Mouse (Mus musculus) forebrain, embryonic 12.5 days (tissue): Measurements from ENCODE around the gene Gm20388. TPM values are rescaled to one million over a fixed set of nuclear protein-coding genes. Genes with fewer than 3 reads are reported as not detected.

Experiments
- ATAC-seq: fragments of 200-750 bp; cut with Nextera tagmentation; 2 replicates; pipeline ENCODE4 v1.8.0; 2017; ENCODE audit warnings: moderate TSS enrichment; ENCODE audit not compliant: low FRiP score
- H3K27ac ChIP-seq: fragments of 300-500 bp; sonication (generic); 2 replicates; pipeline ENCODE4 v1.5.1; 2016; ENCODE audit warnings: mild to moderate bottlenecking
- H3K27me3 ChIP-seq: fragments of 300-500 bp; sonication (generic); 2 replicates; pipeline ENCODE4 v1.6.1; 2016; ENCODE audit warnings: mild to moderate bottlenecking
- H3K36me3 ChIP-seq: fragments of 300-500 bp; sonication (generic); replicated peaks from 2 replicates; pipeline ENCODE4 v1.6.1; 2016; ENCODE audit warnings: mild to moderate bottlenecking
- H3K4me1 ChIP-seq: fragments of 300-500 bp; sonication (generic); 2 replicates; pipeline ENCODE4 v1.6.1; 2016
- H3K4me2 ChIP-seq: fragments of 300-500 bp; sonication (generic); 2 replicates; pipeline ENCODE4 v1.6.1; 2016; ENCODE audit warnings: mild to moderate bottlenecking, moderate library complexity
- H3K4me3 ChIP-seq: fragments of 300-500 bp; sonication (generic); replicated peaks from 2 replicates; pipeline ENCODE4 v1.5.1; 2016; ENCODE audit warnings: mild to moderate bottlenecking
- H3K9ac ChIP-seq: fragments of 300-500 bp; sonication (generic); 2 replicates; pipeline ENCODE4 v1.6.1; 2016; ENCODE audit warnings: mild to moderate bottlenecking
- H3K9me3 ChIP-seq: fragments of 300-500 bp; sonication (generic); 2 replicates; pipeline ENCODE4 v1.6.1; 2016
- WGBS: fragments of 180-500 bp; shearing (Covaris S2); methylation state at CpG from one replicate; pipeline ENCODE4 v1.1.7; 2016; 5-methylcytosine and 5-hydroxymethylcytosine counted together
- polyA plus RNA-seq: library from polyadenylated mRNA; unstranded; fragments of >200 nt; fragmentation: Nextera tagmentation; extraction: Ambion mirVana; gene quantifications from 2 replicates; pipeline ENCODE4 v1.2.1, GENCODE M21; 2016

Gene Gm20388
- polyA plus RNA-seq, 1 experiment from 2014 or later = not detected

DNA sequence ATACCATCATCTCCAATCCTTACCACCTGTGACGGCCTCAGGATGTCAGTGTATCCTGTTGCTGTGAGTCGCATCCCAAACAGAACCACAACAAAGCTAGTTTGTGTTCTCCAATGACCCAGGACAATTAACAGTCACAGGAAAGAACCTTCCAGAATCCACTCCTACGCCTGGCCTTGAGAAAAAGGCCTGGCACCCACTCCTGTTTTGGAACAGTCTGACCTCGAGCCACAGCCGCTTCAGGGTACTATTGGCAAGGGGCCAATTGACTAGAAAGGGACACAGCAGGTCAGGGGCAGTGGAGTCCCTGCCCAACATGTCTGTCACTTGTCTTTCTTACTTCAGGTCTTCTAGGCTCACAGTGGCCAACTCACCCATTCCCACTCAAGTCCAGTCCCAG lies 1982.2 kb downstream of the Gm20388 start:
- peaks cover 24% of the 10 kb centered on the region for H3K36me3 ChIP-seq
- no peak overlapping the region for H3K4me2 ChIP-seq
- H3K27ac ChIP-seq = no peak overlapping the region
- no peak overlapping the region for H3K4me3 ChIP-seq
- no peaks in the 10 kb centered on the region for H3K9me3 ChIP-seq
- H3K4me1 ChIP-seq = peaks cover 19% of the 10 kb centered on the region
- H3K27me3 ChIP-seq = no peaks in the 10 kb centered on the region
- ATAC-seq = no peak
- H3K9ac ChIP-seq = no peak overlapping the region
- 90% methylated on average over 5 of the region's 5 CpGs for WGBS

DNA sequence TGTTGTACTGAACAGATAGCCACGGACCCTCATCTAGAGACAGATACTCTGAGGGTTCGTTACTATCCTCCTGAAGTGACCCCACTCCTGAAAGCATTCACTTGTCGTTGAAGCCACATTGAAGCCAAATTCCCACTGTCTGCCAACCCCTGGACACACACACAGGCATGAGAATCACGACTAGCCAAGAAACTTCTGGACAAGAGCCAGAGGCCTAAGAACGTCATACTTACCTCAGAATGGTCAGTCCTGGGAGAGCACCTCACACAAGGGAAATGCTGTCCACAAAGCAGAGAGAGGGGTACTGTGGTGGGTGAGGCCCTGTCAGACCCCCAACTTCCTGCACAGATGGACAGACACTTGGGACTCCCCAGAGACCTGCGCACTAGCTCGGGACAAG lies 1985.3 kb downstream of the Gm20388 start:
- Histone ChIP-seq H3K4me1 (peaks cover 37% of the 10 kb centered on the region), H3K27me3 (no peaks in the 10 kb centered on the region), H3K36me3 (peaks cover 17% of the 10 kb centered on the region), H3K4me3 (no peak overlapping the region), H3K4me2 (no peak overlapping the region), H3K9ac (no peak overlapping the region), H3K9me3 (no peaks in the 10 kb centered on the region), H3K27ac (no peak overlapping the region)
- ATAC-seq = no peak
- whole genome bisulfite sequencing = 86% methylated on average over 7 of the region's 7 CpGs

DNA sequence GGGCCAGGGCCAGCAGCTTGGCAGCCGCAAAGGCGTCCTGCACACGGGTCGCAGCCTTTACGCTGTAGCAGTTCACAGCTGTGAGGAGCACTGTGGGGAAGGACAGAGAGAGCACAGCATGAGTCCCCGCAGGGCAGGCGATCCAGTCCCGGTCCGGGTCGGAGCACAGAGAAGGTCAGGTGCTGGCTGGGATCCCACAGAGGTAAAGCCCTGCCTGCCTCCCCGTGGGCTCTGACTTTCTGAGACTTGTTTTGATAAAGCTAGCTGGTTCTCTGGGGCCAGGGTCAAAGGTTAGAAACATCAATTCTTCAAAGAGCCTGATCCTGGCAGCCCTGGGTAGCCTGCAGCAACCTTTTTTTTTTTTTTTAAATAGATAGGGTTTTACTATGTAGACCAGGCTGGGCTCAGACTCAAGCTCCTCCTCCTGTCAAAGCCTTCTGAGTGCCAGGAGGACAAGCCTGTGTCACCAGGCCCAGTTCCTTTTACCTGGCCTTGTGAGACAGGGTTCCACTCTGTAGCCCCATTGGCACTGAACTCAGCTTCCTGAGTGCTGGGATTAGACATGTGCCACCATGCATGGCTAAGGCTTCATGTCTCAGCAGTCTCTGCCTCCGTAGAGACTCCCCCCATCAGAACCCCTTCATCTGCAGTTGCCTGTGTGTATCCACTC lies 1986.0 kb downstream of the Gm20388 start:
- Histone ChIP-seq H3K4me3 (no peak overlapping the region), H3K9me3 (no peaks in the 10 kb centered on the region), H3K4me2 (no peak overlapping the region), H3K4me1 (peaks cover 40% of the 10 kb centered on the region), H3K9ac (no peak overlapping the region), H3K36me3 (peaks cover 17% of the 10 kb centered on the region), H3K27me3 (no peaks in the 10 kb centered on the region), H3K27ac (no peak overlapping the region)
- WGBS = 35% methylated on average over 12 of the region's 12 CpGs
- no peak for ATAC-seq

DNA sequence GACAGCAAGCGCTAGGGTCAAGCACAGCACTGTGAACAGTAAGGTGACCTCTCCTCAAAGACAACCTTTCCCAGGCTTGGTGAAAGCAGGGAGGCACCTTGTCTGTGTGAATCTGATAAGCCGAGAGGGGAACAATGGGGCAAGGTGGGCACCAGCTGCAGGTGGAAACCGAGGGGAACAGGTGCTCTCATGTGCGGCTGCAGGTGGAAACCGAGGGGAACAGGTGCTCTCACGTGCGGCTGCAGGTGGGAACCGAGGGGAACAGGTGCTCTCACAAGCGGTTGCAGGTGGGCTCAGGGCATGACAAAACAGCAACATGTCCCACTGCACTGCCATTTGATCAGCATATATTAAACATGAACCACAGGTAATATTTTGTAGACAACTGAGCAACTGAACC lies 1986.6 kb downstream of the Gm20388 start:
- Histone ChIP-seq H3K4me1 (peaks cover 45% of the 10 kb centered on the region), H3K4me3 (no peak overlapping the region), H3K27ac (peak overlapping the region; percentile 92; the same call in 1 of the 2 replicates), H3K36me3 (peaks cover 17% of the 10 kb centered on the region), H3K27me3 (no peaks in the 10 kb centered on the region), H3K9me3 (no peaks in the 10 kb centered on the region), H3K4me2 (no peak overlapping the region), H3K9ac (peak overlapping the region; percentile 42; the same call in 1 of the 2 replicates)
- WGBS = 79% methylated on average over 9 of the region's 9 CpGs
- ATAC-seq = no peak

DNA sequence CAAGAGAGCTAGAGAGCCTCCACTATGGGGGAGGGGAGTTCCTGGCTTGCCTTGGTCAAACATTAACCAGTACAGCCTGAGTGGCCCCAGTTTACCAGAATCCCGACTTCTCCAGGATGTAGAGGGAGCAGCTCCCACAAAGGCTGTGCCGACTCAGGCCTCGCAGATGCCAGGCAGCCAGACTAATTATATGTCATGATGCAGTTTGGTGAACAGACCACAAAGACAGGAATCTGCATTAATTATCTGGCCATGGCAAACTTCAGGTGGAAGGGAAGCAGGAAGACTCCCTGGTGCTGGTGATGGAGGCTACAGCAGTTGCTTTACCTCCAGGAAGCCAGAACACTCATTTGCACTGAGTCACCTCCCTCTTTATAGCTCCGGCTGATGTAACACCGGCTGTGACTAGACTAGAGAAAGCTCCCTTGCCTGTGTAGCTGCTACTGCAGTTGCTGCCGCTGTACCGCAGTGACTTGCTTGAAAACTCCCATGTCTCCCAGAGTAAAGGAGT lies 1987.3 kb downstream of the Gm20388 start:
- Histone ChIP-seq H3K9ac (peak overlapping the region; percentile 42; the same call in 1 of the 2 replicates), H3K27me3 (no peaks in the 10 kb centered on the region), H3K4me3 (peak overlapping the region; percentile 5; the same call in 1 of the 2 replicates), H3K4me1 (peaks cover 45% of the 10 kb centered on the region), H3K4me2 (peak overlapping the region; percentile 39), H3K27ac (peak overlapping the region; percentile 92), H3K9me3 (no peaks in the 10 kb centered on the region), H3K36me3 (peaks cover 17% of the 10 kb centered on the region)
- ATAC-seq = peak; percentile 56
- WGBS = 12% methylated on average over 7 of the region's 7 CpGs

DNA sequence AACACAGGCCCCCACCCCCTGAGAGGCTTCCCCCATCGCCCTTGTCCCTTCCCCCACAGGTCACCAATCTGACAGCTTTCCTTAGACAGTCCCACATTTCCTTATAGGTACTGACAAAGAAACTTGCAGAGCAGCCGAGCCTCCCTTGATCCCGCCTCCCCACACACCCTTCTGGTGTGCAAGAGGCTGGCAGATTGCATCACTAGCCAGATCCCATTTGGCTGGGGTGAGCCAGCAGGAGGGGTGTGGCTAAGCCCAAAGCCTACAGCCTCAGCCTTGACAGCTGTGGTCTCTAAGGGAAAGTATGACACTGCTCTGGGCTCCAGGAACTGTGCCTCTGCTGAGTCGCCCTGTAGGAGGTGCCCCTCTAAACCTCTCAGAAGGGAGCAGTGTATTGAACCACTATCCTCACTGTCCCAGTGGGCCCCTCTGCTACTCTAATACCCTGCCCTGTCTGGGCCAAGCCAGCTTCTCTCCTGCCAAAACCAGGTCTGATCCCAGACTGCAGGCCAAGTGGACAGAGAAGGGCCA lies 1987.8 kb downstream of the Gm20388 start:
- H3K9ac ChIP-seq = peak overlapping the region; percentile 42; the same call in 1 of the 2 replicates
- 3% methylated on average over 4 of the region's 4 CpGs for WGBS
- peak overlapping the region; percentile 5; the same call in 1 of the 2 replicates for H3K4me3 ChIP-seq
- H3K36me3 ChIP-seq = peaks cover 15% of the 10 kb centered on the region
- H3K27ac ChIP-seq = peak overlapping the region; percentile 92
- peak; percentile 88 for ATAC-seq
- peak overlapping the region; percentile 39 for H3K4me2 ChIP-seq
- H3K4me1 ChIP-seq = peaks cover 45% of the 10 kb centered on the region
- H3K27me3 ChIP-seq = no peaks in the 10 kb centered on the region
- H3K9me3 ChIP-seq = no peaks in the 10 kb centered on the region

DNA sequence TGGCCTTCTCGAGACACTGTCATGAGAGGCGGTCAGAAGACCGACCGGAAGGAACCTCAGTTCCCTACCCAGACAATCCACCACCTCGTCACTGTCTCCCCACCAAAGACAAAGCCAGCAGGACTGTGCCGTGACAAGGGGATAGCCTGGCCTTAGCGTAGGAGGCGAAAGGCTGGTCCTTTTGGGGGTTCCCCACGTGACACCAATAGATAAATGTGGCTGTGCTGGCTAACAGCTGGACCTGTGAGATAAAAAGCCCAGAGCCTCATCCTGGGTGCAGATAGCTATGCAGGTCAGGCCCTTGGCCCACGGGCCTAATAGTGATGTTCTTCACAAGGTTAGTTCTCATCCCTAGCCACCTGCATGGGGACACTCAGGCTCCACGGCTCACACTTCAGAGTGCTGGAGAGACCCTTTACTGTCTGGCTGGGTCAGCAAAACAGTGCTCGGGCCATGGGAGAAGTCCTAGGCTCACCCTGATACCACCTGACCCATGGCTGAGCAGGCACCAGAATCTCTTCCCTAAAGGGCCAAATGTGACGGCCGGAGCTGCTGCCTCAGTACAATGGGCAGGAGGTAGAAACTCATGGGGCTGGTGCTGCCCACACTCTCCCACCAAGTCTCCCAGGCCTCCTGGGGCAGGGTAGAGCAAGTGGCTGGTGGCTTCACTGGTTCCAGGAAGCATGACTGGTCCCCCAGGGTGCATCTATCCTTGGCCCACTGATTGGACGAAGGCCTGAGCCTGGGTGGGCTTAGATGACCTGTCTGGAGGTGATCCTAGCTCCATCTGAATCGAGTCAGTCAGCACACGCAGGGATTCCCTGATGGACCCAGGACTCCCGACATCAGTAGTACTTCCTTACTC lies 1988.8 kb downstream of the Gm20388 start:
- Histone ChIP-seq H3K27ac (peak overlapping the region; percentile 92), H3K9ac (no peak overlapping the region), H3K4me2 (no peak overlapping the region), H3K4me1 (peaks cover 51% of the 10 kb centered on the region), H3K4me3 (no peak overlapping the region), H3K27me3 (no peaks in the 10 kb centered on the region), H3K9me3 (no peaks in the 10 kb centered on the region), H3K36me3 (peaks cover 8% of the 10 kb centered on the region)
- ATAC-seq = peak; percentile 12; the same call in 1 of the 2 replicates
- WGBS = 59% methylated on average over 18 of the region's 18 CpGs

DNA sequence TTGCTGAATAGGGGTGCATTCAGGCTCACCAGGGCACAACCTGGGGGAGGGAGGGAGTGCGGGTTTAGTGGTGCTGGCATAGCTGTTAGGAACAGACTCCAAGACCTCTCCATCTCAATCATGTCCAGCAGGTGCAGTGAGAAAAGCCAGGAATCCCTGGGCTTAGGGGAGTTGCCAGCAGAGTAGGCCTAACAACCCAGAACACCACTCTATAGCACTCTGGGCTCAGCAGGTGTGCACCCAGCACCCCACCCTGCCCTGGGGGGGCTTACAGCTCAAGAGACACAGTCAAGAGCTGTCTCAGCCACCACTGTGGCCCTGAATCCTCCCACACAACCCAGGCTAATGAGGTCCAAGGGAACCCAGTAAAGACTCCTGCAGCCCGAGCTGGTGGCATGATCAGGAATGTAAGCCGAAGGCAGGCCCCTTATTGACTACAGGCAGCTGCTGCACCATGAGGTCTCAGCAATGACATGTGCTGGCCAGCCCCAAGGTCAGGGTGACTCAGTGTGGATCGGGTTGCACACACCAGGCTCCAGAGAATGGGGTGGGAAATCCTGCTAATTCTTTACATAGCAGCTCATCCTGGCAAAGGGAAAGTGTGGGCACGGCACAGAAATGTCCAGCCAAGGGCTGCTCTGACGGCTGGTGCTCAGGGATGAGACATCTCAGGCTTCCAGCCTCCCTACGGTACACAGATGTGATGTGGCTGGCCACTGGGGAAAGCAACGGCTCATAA lies 1991.0 kb downstream of the Gm20388 start:
- 73% methylated on average over 8 of the region's 8 CpGs for WGBS
- no peaks in the 10 kb centered on the region for H3K27me3 ChIP-seq
- no peak overlapping the region for H3K4me3 ChIP-seq
- H3K27ac ChIP-seq = no peak overlapping the region
- no peaks in the 10 kb centered on the region for H3K36me3 ChIP-seq
- peaks cover 66% of the 10 kb centered on the region for H3K4me1 ChIP-seq
- H3K4me2 ChIP-seq = no peak overlapping the region
- H3K9me3 ChIP-seq = no peaks in the 10 kb centered on the region
- H3K9ac ChIP-seq = no peak overlapping the region
- ATAC-seq = no peak

DNA sequence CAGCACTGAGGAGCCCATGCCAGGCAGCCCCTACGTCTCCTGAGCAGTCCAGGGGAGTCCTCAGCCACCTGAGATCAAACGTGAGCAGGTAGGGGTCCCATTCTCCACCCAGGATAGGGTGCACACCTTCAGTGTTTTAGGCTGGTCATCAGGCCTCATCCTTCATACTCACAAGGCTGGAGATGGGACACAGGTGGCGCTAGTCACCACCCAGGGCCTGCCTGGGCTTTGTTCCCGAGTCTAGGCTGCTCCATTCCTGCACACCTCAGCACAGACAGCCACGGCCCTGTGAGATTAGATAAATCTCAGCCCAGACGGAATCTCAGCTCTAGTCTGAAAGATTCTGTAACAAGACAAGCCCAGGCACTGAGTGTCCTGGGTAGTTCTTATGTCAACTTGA lies 1993.3 kb downstream of the Gm20388 start:
- no peak for ATAC-seq
- peaks cover 51% of the 10 kb centered on the region for H3K4me1 ChIP-seq
- H3K4me2 ChIP-seq = no peak overlapping the region
- H3K9me3 ChIP-seq = no peaks in the 10 kb centered on the region
- no peak overlapping the region for H3K4me3 ChIP-seq
- no peaks in the 10 kb centered on the region for H3K36me3 ChIP-seq
- peaks cover 9% of the 10 kb centered on the region for H3K27me3 ChIP-seq
- H3K27ac ChIP-seq = no peak overlapping the region
- H3K9ac ChIP-seq = no peak overlapping the region
- WGBS = 71% methylated on average over 6 of the region's 6 CpGs

DNA sequence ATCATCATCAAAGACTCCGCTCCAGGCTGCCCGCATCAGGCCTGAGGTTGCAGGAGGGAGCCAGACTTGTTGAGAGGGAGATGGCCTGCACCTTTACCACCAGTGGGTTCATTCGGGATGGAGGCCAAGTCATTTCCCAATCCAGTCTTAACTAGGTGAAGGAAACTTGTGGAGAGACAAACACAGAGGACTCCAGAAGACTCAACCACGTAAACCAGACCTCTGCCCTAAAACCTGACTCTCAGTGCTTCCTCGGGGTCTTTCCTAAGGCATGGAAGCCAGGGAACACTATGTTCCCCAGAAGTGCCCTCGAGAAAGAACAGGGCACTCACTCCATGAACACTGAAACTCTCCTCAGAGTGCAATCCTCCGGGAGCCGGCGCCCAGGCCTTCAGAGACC lies 1994.4 kb downstream of the Gm20388 start:
- WGBS = 82% methylated on average over 9 of the region's 9 CpGs
- Histone ChIP-seq H3K4me1 (peaks cover 47% of the 10 kb centered on the region), H3K27ac (no peak overlapping the region), H3K9ac (no peak overlapping the region), H3K27me3 (peaks cover 13% of the 10 kb centered on the region), H3K9me3 (no peaks in the 10 kb centered on the region), H3K4me3 (peak overlapping the region; percentile 13; the same call in 1 of the 2 replicates), H3K4me2 (peak overlapping the region; percentile 84), H3K36me3 (no peaks in the 10 kb centered on the region)
- no peak for ATAC-seq

DNA sequence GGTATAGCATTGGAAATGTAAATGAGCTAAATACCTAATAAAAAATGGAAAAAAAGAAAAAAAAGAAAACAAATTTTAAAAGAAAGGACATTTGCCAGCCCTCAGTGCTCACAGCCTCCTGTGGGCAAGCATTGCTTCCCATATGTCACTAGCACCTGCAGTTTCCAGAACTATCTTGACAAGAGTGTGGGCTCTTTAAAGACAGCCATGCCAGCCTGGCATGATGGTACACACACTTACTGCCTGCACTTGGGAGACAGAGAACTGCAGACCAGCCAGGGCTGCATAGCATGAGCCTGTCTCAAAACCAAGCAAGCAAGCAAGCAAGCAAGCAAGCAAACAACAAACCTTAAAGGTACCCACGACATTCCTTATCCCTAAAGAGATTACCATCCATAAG lies 1994.8 kb downstream of the Gm20388 start:
- no peaks in the 10 kb centered on the region for H3K9me3 ChIP-seq
- H3K4me3 ChIP-seq = peak overlapping the region; percentile 73
- no peak overlapping the region for H3K9ac ChIP-seq
- no peak for ATAC-seq
- no peaks in the 10 kb centered on the region for H3K36me3 ChIP-seq
- H3K4me2 ChIP-seq = peak overlapping the region; percentile 84
- peaks cover 47% of the 10 kb centered on the region for H3K4me1 ChIP-seq
- 64% methylated on average over 1 of the region's 1 CpGs for WGBS
- H3K27me3 ChIP-seq = peaks cover 13% of the 10 kb centered on the region
- H3K27ac ChIP-seq = no peak overlapping the region

DNA sequence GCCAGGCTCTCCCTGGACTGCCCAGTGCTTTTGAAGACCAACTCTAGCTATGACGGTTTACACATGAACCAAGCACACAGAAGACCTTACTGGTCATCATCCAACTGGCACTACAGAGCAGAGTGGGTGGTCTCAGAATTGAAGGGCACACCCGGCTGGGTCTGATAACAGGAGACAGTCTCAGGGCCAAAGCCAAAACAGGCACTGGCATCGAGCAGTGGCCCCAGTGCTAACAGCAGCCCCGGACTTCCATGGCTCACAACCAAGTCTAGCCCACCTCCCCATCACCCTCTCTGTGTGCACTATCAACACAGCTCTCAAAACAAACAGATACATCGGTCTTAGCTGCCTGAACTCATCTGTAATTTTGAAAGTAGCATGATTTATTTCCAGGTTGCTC lies 1995.2 kb downstream of the Gm20388 start:
- H3K27me3 ChIP-seq = peaks cover 13% of the 10 kb centered on the region
- no peak for ATAC-seq
- H3K4me3 ChIP-seq = peak overlapping the region; percentile 73
- H3K4me2 ChIP-seq = peak overlapping the region; percentile 84
- peaks cover 47% of the 10 kb centered on the region for H3K4me1 ChIP-seq
- H3K27ac ChIP-seq = no peak overlapping the region
- H3K9ac ChIP-seq = peak overlapping the region; percentile 70
- H3K9me3 ChIP-seq = no peaks in the 10 kb centered on the region
- H3K36me3 ChIP-seq = no peaks in the 10 kb centered on the region
- WGBS = 34% methylated on average over 5 of the region's 5 CpGs
